In the genomic region with DNA sequence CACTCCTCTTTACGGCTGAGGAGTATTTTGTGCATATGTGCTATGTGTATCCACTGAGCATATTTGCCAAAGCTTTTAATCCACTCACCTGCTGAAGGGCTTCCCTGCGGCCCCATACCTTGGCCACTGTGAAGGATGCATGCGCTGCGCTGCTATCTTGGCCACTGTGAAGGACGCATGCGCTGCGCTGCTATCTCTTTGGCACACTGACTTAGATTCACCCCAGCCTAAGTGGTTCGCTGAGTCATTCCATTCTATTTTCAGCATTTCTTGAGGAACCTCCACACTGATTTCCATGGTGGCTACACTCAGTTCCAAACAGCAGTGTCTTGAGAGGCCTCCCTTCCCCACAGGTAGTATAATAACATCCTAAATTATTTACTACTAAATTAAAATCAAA, we compare ENCODE assay signal across 12 mouse cellular contexts. TPM values are rescaled to one million over a fixed set of nuclear protein-coding genes. Genes with fewer than 3 reads are reported as not detected.
A peak's percentile ranks its signal among the peaks of the same experiment; 100 is the strongest.
DNase-seq lines count a peak whose midpoint lies in the region; ATAC-seq and TF ChIP-seq lines count a peak whose summit lies in the region.
"Had no signal": no experiment of that assay in that cellular context is flagged by ENCODE, and none has a peak within 500 bp of the region (broad histone marks: within the 10 kb centered on the region; RNA-seq: fewer than 3 reads in every experiment).

No protein-coding gene starts in this region.

- no peaks in the 10 kb centered on the region for H3K9me3 ChIP-seq in lung, postnatal 0 days (ENCODE audit: low read length)
- H3K9me3 ChIP-seq: G1E; lung, embryonic 15.5 days had no signal

- peak; percentile 79 for ATAC-seq in lung, postnatal 0 days
- ATAC-seq: forebrain, embryonic 14.5 days had no signal

- no peak for TF ChIP-seq EP300 in lung, postnatal 0 days (IDR thresholded peaks at IDR 0.05)

- H3K4me3 ChIP-seq in lung, postnatal 0 days (ENCODE audit: low read depth, low read length) = no peak overlapping the region
- H3K4me3 ChIP-seq: lung, embryonic 15.5 days had no signal

- DNase-seq in lung, postnatal 0 days (ENCODE audit: low spot score) = peak; percentile 64
- no peak for DNase-seq in lung, postnatal 25 days (ENCODE audit: low spot score)
- DNase-seq in c-Kit-positive CD71-positive TER-119-negative erythroid progenitor cells, embryonic 14.5 days (ENCODE audit: low read depth) = peak; percentile 34
- peak; percentile 27 to 33 for DNase-seq in heart, postnatal 14 days
- peak; percentile 36 for DNase-seq in right cerebral cortex, postnatal 25 days
- DNase-seq in kidney, postnatal 25 days = no peak
- DNase-seq in T-cell, adult 2 months (ENCODE audit: low spot score) = no peak
- DNase-seq: thymus, postnatal 4 days had no signal

- no peak overlapping the region for H3K4me2 ChIP-seq in lung, postnatal 0 days (replicated peaks; ENCODE audit: low read depth, low read length)
- H3K4me2 ChIP-seq: hindbrain, embryonic 14.5 days; lung, embryonic 15.5 days had no signal

- no peak overlapping the region for H3K9ac ChIP-seq in lung, postnatal 0 days (replicated peaks; ENCODE audit: low read depth)
- H3K9ac ChIP-seq: hindbrain, embryonic 14.5 days; lung, embryonic 15.5 days had no signal

- WGBS in lung, postnatal 0 days = 62% methylated on average over 8 of the region's 8 CpGs

- TF ChIP-seq CTCF in lung, postnatal 0 days (IDR thresholded peaks at IDR 0.05) = no peak

- H3K27ac ChIP-seq in lung, postnatal 0 days (ENCODE audit: low read length) = no peak overlapping the region
- H3K27ac ChIP-seq: hindbrain, embryonic 14.5 days; lung, embryonic 15.5 days had no signal

- H3K27me3 ChIP-seq in lung, postnatal 0 days (replicated peaks; ENCODE audit: insufficient read depth, low read length) = no peaks in the 10 kb centered on the region
- H3K27me3 ChIP-seq: lung, embryonic 15.5 days had no signal

- no peaks in the 10 kb centered on the region for H3K4me1 ChIP-seq in lung, postnatal 0 days (ENCODE audit: insufficient read depth, low read depth, low read length)
- H3K4me1 ChIP-seq: lung, embryonic 15.5 days had no signal

- no peaks in the 10 kb centered on the region for H3K36me3 ChIP-seq in lung, postnatal 0 days (ENCODE audit: insufficient read depth, low read length)
- H3K36me3 ChIP-seq: G1E; lung, embryonic 15.5 days had no signal

- intact Hi-C loops in heart, postnatal 14 days (cut with DNase I) = loop anchor here (1.0 kb wide), 1 partner anchor 13 kb away; no protein-coding TSS in a partner anchor

RNA-seq across cellular contexts. Expression of gene Igf2bp2, which starts 42.0 kb away (rescaled TPM):
- 22.2 and 24.1 TPM in 2 replicates for polyA plus RNA-seq in lung, postnatal 0 days (2015; fragmentation: Nextera tagmentation; extraction: Ambion mirVana)
- total RNA-seq in heart, postnatal 14 days (2021) = 10 to 100 TPM; 10.9 to 13.4 TPM

Comparison
In these comparisons a context has a peak if more than half of its experiments do, and no peak if none do; other contexts are left out.
1. DNase-seq: peak in lung, postnatal 0 days (single experiment), c-Kit-positive CD71-positive TER-119-negative erythroid progenitor cells, embryonic 14.5 days (single experiment), heart, postnatal 14 days (2 of 2) and right cerebral cortex, postnatal 25 days (single experiment); none in lung, postnatal 25 days (single experiment), kidney, postnatal 25 days (0 of 2) and T-cell, adult 2 months (single experiment).